Mouse (Mus musculus) gastrocnemius, postnatal 14 days (tissue): Measurements from ENCODE around the gene Spag8. TPM values are rescaled to one million over a fixed set of nuclear protein-coding genes. Genes with fewer than 3 reads are reported as not detected.

Experiments
- DNase-seq: peaks from one replicate; pipeline ENCODE4 v3.0.0; 2021; ENCODE audit warnings: mixed read lengths
- intact Hi-C: fragments of 180-260 bp; cut with DNase I; formaldehyde crosslinking; loops from one replicate; pipeline ENCODE4 v1.15.1; 2025; ENCODE audit warnings: low total_unique reads
- total RNA-seq, 2 experiments: library from RNA; stranded (reverse); gene quantifications; 2 replicates each; pipeline ENCODE4 v1.2.3; 2021

Gene Spag8
- total RNA-seq, 2 experiments from 2014 or later: not detected

DNA sequence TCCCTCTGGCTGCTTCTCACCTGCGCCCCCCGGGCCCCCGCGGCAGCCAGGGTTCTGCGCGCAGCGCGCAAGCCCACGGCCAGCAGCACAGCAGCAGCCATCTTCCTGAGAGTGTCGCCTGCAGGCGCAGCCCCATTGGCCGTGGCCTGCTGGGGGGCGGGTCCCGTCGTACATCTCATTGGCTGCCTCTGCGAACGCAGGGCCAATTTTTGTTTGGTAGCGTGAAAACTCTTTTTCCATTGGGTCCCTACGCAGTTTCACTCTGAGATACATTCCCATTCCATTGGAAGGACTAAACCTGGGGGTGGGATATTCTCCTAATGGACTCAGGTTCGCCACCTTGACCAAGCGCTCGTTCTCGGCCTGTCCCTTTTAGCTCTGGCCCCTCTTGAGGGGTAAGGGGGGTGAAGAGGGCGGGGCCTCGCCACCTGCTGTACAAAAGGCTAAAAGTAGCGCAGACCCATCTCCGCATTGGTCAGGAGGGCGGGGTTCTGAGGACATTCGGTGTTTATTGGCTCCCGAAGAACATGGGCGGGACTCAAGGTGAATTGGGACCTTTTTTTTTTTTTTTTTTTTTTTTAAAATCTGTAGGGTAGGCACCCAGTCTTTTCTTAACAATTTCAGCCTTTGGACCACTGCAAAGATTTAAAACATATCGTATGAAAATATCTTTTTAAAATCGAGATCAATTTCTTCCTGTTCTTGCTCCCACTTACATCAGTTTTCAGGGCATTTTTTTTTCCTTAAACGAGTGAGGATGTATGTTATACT lies 3.1 kb upstream of the Spag8 start, which contains the start of gene Hint2:
Hint2 (minus strand) TSS at position 128 of the 771 bp plus-strand sequence.
- peak; percentile 94 for DNase-seq
- intact Hi-C loops: no loop called here

DNA sequence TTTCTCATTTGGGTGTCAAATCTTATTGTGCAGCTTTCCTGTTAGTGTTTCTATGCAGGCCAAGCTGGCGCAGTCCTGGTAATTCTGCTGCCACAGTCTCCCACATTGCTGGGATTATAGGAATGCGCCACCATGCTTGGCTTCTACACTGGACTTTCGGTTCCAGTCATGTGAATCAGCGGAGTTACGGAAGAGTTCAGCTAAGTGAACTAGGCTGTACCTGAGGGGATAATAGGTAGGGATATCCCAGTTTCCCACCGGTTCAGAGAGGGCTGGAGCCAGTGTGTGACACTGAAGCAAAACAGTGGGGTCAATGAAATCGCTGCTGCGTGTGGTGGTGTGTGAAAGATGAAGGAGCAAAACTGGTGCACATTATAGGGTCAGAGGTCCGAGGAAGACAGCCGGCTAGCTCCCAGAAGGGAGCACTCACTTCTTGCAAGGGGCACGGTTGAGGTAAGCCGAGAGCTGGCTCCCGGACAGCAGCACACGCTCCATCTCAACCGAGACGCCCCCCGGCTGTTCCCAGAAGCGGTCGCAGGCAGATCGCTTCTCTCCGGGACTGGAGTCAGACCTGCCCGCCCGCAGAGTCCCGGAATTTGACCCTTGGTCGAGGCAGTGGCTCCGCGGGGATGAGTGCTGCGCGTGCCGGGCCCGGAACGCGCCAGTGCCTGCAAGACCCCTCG lies 2.4 kb upstream of the Spag8 start:
- intact Hi-C loops: no loop called here
- DNase-seq: no peak

DNA sequence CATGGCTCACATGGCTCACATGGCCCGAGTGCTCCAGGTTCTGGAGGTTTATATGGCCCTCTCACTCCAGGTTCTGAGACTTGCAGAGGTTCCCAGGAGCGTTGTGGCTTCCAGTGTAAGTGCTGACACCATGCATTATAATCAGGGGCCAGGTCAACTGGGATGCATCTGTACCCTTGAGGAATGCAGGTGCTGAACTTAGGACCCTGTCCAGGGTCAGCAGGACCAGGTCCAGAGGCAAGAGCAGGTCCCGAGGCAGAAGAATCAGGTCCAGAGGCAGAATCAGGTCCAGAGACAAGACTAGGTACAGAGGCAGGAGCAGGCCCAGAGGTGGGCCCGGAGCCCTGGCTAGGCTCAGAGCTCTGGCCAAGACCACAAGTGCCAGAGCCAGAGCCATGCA lies 668 bp downstream of the Spag8 start:
- DNase-seq: no peak
- intact Hi-C loops: no loop called here

DNA sequence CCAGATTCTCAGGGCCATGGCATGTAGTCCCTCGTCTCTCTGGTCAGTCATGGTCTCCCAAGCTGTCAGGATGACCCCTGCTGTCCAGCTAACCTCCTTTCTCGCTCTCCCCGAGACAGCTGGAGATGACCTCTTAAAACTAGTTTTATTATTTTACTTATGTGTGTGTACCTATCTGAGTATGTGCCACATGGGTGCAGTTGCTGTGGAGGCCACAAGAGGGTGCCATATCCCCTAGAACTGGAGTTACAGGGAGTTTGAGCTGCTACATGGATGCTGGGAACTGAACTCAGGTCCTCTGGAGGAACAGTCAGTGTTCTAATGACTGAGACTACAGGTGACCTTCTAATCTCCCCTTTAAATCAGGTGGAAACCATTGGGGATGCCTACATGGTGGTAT lies 3.6 kb downstream of the Spag8 start:
- intact Hi-C loops: no loop called here

DNA sequence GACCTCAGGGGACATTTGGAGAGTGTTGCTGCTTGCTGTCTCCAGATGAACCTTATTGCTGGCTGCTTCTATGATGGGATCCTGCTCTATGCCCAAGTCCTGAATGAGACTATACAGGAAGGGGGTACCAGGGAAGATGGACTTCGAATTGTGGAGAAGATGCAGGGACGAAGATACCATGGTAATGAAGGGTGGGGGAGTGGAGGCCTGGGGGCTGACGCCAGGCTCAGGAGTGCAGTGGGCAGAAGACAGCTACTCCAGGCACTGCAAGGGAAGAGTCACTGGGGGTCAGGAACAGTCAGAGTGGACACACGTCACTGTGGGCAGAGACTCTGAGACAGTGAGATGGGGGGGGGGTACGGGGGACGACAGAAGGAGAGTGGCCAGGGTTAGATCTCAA lies 12.9 kb downstream of the Spag8 start:
- no peak for DNase-seq
- intact Hi-C loops: no loop called here

More for the DNA sequence above, 3.6 kb downstream of the Spag8 start:
- DNase-seq: no peak

DNA sequence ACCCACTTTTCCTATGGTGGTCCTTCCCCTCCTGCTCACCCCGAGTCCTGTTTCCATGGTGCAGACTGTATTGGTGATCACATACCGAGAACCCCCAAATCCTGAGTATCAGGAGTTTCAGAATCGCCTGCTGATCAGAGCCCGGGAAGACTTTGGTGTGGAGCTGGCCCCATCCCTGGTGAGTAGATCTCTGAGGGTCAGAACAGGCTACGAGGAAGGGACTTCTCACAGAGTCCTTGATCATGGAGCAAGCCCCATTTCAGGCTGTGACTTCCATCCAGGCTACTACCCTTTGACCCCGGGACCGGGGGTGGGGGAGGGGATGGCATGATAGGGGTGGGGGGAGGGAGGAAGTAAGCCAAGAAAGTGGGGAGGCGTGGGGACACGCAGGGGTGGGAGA lies 13.3 kb downstream of the Spag8 start:
- intact Hi-C loops: no loop called here
- no peak for DNase-seq

DNA sequence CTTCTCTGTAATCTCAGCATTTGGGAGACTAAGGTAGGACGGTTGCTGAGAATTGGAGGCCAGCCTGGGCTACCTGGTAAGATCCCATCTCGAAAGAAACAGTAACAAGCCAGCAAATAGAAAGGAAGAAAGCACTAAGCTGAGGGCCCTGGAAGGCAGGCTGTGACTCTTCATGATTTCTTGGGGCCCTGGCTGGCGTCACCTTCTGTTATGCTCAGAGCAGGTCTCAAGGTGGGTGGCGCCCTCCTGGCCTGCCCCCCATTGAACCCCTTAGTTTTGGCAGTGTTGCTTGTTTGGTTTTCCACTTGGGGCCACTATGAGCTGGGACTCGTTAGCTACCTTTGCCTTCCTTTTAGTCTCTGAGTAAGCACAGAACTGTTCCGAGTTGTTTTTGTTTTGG lies 16.6 kb downstream of the Spag8 start:
- DNase-seq: no peak
- intact Hi-C loops: no loop called here

DNA sequence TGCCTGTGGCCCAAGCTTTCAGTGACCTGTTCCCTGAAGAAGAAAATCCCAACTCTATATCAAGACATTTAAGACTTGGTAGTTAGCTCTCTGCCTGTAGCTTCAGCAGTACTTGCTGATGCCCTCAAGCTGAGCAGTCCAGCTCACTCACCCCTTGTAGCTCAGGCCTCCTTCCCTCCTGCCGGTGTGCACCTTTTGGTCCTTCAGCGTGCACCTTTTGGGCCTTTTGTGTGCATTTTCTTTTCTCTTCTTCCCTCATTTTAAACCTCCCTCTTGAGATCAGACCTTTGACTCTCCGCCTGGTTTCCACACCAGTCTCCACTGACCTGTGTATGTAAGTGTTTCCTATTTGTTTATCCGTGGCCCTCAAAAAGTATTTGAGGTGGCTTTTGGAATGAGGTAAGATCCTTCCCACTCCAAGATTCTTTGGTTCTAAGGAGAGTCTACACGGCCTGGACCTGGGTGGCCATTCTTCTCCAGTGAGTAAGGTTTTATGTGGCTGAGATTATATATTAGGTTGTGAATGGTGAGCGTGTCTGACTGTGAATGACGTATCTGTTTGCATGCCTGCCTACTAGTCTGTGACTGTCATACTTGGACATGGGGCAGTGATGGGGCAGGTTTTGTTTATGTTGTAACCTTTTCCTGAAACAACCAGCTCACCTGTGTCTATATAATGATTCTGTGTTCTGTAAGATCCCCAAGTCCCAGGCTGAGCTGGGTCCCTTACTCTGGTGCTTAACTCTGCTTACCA lies 18.6 kb downstream of the Spag8 start:
- intact Hi-C loops: loop anchor here (5.0 kb wide), 1 partner anchor 33 kb away; the partner anchor contains the start of genes Fam221b and Tmem8b
- DNase-seq: no peak

DNA sequence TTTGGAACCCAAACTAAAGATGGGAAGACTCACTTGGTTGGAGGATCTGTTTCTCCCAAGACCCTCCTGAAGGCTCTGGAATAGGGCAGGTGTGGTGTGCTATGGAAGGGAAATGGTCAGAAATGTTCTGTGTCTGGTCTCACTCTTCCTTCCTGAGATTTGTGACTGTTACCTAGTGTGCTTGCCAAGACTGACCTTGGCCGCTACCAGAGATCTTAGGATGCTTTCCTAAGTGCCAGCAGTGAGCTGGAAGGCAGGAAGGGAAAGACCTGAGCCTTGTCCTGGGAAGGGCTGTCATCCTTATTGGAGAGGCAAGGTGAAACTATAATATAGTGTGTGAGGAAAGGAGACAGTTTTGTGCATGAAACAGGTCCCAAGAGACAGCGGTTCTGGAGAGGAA lies 19.7 kb downstream of the Spag8 start:
- DNase-seq: no peak
- intact Hi-C loops: loop anchor here (5.0 kb wide), 1 partner anchor 34 kb away; the partner anchor contains the start of genes Fam221b and Tmem8b

DNA sequence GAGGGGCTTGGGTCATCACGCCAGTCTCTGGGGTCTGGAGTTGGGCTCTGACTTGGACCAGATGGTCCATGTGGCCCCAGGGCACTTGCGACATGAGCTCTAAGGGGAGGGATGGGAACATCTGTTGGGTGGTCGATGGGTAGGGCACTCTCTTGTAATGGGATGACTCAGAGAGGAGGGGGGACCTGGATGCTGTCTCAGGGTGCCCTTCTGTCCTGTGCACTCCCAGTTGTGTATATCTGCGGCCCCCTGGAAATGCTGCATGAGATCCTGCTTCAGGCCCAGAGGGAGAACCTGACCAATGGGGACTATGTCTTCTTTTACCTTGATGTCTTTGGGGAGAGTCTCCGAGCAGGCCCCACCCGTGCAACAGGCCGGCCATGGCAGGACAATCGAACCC lies 20.1 kb downstream of the Spag8 start:
- intact Hi-C loops: loop anchor here (5.0 kb wide), 1 partner anchor 34 kb away; the partner anchor contains the start of genes Fam221b and Tmem8b
- DNase-seq: no peak

DNA sequence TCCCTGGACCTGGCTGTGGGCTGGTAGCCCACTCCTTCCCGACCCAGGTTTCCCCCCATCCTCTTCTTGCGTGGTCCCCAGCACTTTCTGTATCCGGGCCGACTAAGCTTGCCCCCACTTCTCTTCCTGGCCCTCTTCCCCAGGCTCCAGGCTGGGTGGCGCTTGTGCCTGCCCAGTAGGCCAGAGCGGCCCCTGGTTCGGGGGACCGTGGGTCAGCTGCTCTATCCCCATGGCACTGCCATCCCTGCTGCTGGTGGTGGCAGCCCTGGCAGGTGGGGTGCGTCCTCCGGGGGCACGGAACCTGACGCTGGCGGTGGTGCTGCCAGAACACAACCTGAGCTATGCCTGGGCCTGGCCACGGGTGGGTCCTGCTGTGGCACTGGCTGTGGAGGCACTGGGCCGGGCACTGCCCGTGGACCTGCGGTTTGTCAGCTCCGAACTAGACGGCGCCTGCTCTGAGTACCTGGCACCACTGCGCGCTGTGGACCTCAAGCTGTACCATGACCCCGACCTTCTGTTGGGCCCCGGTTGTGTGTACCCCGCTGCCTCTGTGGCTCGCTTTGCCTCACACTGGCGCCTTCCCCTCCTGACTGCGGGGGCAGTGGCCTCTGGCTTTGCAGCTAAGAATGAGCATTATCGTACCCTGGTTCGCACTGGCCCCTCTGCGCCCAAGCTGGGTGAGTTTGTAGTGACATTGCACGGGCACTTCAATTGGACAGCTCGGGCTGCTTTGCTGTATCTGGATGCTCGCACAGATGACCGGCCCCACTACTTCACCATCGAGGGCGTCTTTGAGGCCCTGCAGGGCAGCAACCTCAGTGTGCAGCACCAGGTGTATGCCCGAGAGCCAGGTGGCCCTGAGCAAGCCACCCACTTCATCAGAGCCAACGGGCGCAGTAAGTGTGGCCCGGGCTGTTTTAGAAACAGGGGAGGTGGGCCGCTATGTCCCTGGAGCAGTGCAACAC lies 21.2 kb downstream of the Spag8 start:
- intact Hi-C loops: loop anchor here (2.0 to 5.0 kb wide), 2 partner anchors 35 to 79 kb away; partner anchors contain the start of genes Fam221b, Olfr71 and Tmem8b
- DNase-seq: peak; percentile 42

DNA sequence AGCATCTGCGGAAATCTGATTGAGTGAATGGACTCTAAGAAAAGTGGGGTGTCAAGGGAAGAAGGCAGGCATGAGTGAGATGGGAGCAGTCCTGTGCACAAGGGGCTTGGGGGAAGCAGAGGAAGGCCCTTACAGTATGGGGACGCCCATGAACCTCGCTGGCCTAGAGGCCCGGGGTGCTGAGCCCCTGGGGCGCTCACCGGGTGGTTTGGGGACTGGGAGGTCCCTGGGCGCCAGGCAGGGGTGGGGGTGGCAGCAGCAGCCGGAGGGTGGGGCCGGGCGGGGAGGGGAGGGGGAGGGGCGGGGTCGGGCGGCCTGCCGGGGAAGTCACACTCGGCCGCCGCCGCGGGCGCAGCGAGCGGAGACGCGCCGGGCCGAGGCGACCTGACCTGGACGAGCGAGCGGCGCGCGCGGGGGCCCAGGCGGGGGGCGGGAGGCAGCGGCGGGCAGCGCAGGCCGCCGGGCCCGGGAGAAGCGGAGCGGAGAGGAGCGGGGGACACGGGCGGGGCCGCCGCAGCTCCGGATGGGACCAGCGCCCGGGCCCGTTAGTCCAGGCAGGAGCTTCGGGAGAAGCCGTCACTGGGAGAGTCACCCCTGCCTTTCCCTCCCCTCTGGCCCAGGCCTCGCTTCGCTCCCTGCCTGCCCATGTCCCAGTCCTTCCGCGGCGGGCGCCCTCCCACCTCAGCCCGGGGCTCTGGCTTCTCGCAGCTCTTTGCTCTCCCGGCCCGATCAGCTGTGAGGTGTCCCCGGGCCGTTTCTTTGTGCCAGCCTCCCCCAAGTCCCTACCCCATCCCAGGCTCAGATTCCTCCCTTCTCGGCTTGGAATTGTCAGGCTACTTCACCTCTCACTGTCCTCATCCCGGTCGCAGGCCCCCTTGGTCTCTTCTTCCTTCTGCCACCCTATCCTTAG lies 22.1 kb downstream of the Spag8 start, which contains the start of gene Npr2:
Npr2 (plus strand) TSS at position 890 of the 910 bp plus-strand sequence.
- intact Hi-C loops: loop anchor here (2.0 to 5.0 kb wide), 2 partner anchors 36 to 80 kb away; partner anchors contain the start of genes Fam221b, Olfr71 and Tmem8b
- DNase-seq: peak; percentile 67

DNA sequence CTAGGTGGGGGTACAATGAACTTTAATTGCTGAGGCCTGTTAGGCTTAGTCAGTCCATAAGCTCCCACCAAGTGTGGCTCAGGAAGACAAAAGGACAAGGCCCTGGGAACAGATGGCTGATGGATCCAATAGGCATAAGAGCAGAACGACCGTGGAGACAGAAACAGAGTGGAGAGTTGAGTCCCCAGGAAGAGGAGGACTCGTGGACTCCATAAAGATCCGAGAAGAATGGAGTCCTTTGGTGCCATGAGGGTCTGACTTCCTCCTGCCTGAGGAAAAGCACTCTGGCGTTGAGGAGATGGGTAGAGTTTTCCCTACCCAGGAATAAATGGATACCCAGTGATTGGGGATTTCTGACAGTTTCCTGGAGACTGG lies 22.7 kb downstream of the Spag8 start:
- intact Hi-C loops: loop anchor here (2.0 to 5.0 kb wide), 2 partner anchors 37 to 80 kb away; partner anchors contain the start of genes Fam221b, Olfr71 and Tmem8b
- no peak for DNase-seq

DNA sequence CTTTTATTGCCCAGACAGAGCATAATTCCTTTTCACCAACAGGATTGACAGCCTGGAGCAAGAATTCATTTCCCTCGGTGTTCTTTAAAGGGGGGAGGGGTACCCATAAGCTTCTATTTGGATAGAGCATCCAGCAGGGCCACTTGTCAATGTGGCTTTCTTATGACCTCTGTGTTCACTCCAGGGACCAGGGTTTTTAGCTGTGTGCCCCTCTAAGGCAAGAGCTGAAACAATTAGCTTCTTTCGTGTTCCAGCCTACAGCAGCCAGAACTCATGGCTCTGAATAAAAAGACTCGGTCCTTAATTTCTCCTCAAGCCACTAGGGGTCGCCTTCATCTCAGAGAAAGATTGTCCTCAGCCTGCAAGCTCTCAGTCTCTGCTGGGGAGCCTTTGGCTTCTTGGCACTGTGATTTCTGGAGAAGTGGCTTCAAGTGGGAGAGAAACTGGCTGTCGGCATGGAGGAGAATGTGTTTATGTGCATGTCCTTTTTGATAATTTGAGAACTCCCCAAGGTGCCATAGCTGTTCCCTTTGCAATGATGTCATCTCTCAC lies 23.3 kb downstream of the Spag8 start:
- intact Hi-C loops: loop anchor here (2.0 to 5.0 kb wide), 2 partner anchors 37 to 81 kb away; partner anchors contain the start of genes Fam221b, Olfr71 and Tmem8b
- peak; percentile 68 for DNase-seq

DNA sequence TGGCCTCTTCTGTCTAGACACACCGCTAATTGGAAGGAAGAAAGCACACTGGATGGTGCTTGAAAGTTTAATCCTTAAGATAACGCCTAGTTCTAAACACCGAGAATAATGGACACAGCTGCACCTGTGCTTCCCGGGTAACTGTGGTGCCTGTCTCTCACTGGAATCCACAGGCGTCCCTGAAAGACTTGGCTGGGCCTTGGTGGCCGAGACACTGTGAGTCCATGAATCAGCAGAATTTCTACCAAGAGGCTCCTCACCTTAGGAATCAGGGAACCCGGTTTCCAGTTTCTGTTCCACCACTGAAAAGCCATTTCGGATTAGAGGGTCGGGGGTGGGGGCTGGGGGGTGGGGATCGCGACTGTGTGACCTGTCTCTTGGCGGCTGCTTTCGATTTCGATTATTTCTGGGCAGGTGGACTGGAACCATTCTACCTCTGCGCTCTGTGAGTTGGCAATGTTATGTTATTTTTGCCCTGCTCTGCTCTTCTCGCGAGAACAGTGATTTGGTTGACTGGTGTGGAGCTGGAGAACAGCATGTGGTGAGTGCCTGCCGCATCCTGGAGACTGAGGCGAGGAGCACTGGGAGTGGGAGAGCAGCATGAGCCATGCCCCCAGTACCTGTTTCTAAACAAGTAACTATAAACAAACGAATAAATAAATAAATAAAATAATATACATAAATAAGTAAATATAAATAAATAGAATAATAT lies 24.1 kb downstream of the Spag8 start:
- no peak for DNase-seq
- intact Hi-C loops: loop anchor here (5.0 kb wide), 1 partner anchor 97 kb away; no protein-coding TSS in a partner anchor

DNA sequence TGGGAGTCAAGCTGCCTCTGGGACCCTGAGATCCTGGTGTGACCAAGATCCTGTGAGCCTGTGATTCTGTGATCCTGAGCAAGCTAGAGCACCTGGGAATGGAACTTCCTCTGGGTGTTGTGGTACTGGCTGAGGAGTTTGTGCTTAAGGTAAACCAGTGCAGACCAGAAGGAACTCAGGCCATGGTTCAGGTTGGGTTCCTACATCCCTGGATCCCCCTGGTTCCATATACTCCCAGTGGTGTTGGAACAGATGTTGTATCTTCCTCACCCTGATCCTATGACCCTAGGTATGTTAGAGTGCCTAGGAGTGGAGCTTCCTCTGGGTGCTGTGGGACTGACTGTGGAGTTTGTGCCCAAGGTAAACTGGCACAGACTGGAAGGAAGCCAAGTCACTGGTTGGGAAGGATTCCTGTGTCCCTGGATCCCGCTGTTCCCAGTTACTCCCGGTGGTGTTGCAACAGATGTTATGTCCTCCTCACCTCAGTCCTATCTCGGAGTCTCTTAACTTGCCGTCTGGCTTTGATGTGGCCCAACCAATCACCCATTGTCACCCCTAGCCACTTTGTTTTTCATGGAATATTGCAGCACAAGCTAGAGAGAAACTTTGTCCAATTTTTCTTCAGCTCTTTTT lies 33.1 kb downstream of the Spag8 start:
- intact Hi-C loops: no loop called here
- no peak for DNase-seq
